Comparison of ENCODE assay signal across 11 mouse cellular contexts in genomic region chr11:99366791-99367190, GRCm38 (mm10). TPM values are rescaled to one million over a fixed set of nuclear protein-coding genes. Genes with fewer than 3 reads are reported as not detected.
DNase-seq lines count a peak whose midpoint lies in the region; ATAC-seq and TF ChIP-seq lines count a peak whose summit lies in the region.
"Had no signal": no experiment of that assay in that cellular context is flagged by ENCODE, and none has a peak within 500 bp of the region (broad histone marks: within the 10 kb centered on the region; RNA-seq: fewer than 3 reads in every experiment).

No protein-coding gene starts in this region.

- no peak overlapping the region for H3K4me3 ChIP-seq in hindbrain, postnatal 0 days (ENCODE audit: low read length)
- no peak overlapping the region for H3K4me3 ChIP-seq in hindbrain, embryonic 11.5 days (ENCODE audit: low read depth, low read length)
- H3K4me3 ChIP-seq: embryonic facial prominence, embryonic 13.5 days; heart, embryonic 13.5 days; left cerebral cortex, adult 2 months; megakaryocyte, embryonic 14.5 days had no signal

- H3K36me3 ChIP-seq in hindbrain, postnatal 0 days (ENCODE audit: insufficient read depth, low read length): no peaks in the 10 kb centered on the region
- H3K36me3 ChIP-seq in hindbrain, embryonic 11.5 days (ENCODE audit: control insufficient read depth, insufficient read depth, low read length): no peaks in the 10 kb centered on the region
- H3K36me3 ChIP-seq: embryonic facial prominence, embryonic 13.5 days; heart, embryonic 13.5 days had no signal

- H3K4me1 ChIP-seq in hindbrain, postnatal 0 days (ENCODE audit: insufficient read depth, low read length): no peaks in the 10 kb centered on the region
- no peaks in the 10 kb centered on the region for H3K4me1 ChIP-seq in hindbrain, embryonic 11.5 days (replicated peaks; ENCODE audit: control insufficient read depth, insufficient read depth, low read length)
- H3K4me1 ChIP-seq: embryonic facial prominence, embryonic 13.5 days; heart, embryonic 13.5 days; megakaryocyte, embryonic 14.5 days had no signal

- H3K4me2 ChIP-seq in hindbrain, postnatal 0 days (ENCODE audit: low read depth, low read length): no peak overlapping the region
- no peak overlapping the region for H3K4me2 ChIP-seq in hindbrain, embryonic 11.5 days (replicated peaks; ENCODE audit: low read depth, low read length)
- H3K4me2 ChIP-seq: embryonic facial prominence, embryonic 13.5 days; heart, embryonic 13.5 days had no signal

- WGBS in hindbrain, postnatal 0 days: 45% methylated on average over 10 of the region's 10 CpGs
- 45% methylated on average over 10 of the region's 10 CpGs for WGBS in hindbrain, embryonic 11.5 days

- no peaks in the 10 kb centered on the region for H3K9me3 ChIP-seq in hindbrain, postnatal 0 days (ENCODE audit: low read length)
- H3K9me3 ChIP-seq in hindbrain, embryonic 11.5 days (ENCODE audit: control insufficient read depth, low read length): no peaks in the 10 kb centered on the region
- H3K9me3 ChIP-seq: embryonic facial prominence, embryonic 13.5 days; heart, embryonic 13.5 days had no signal

- peak; percentile 37 for TF ChIP-seq CTCF in hindbrain, postnatal 0 days (IDR thresholded peaks at IDR 0.05; ENCODE audit: low read depth)

- ATAC-seq in hindbrain, postnatal 0 days: no peak
- no peak for ATAC-seq in hindbrain, embryonic 11.5 days (ENCODE audit: low FRiP score)

- no peak overlapping the region for H3K9ac ChIP-seq in hindbrain, postnatal 0 days (replicated peaks; ENCODE audit: low read length)
- no peak overlapping the region for H3K9ac ChIP-seq in hindbrain, embryonic 11.5 days (ENCODE audit: low read depth, low read length)
- H3K9ac ChIP-seq: embryonic facial prominence, embryonic 13.5 days; heart, embryonic 13.5 days had no signal

- H3K27me3 ChIP-seq in hindbrain, postnatal 0 days (ENCODE audit: insufficient read depth, low read length): no peaks in the 10 kb centered on the region
- H3K27me3 ChIP-seq in hindbrain, embryonic 11.5 days (ENCODE audit: control insufficient read depth, insufficient read depth, low read length): no peaks in the 10 kb centered on the region
- H3K27me3 ChIP-seq: embryonic facial prominence, embryonic 13.5 days had no signal

- peak; percentile 10 for DNase-seq in hindbrain, postnatal 0 days (ENCODE audit: low spot score)
- no peak for DNase-seq in hindbrain, embryonic 11.5 days (ENCODE audit: low spot score)
- peak; percentile 18 for DNase-seq in 416B (ENCODE audit: low read depth)
- DNase-seq in B cell, adult 2 months: peak; percentile 5 to 13
- peak; percentile 15 to 64 for DNase-seq in kidney, postnatal 36 days
- DNase-seq in yolk sac, embryonic 10.5 days (ENCODE audit: low spot score): no peak
- DNase-seq in layer of hippocampus, adult 8-10 months (ENCODE audit: low spot score in 2 of 2): no peak

- H3K27ac ChIP-seq in hindbrain, postnatal 0 days: no peak overlapping the region
- no peak overlapping the region for H3K27ac ChIP-seq in hindbrain, embryonic 11.5 days (ENCODE audit: low read depth, low read length)
- H3K27ac ChIP-seq: embryonic facial prominence, embryonic 13.5 days; heart, embryonic 13.5 days; left cerebral cortex, adult 2 months had no signal

RNA-seq across cellular contexts. Expression of gene Krt28, which starts 7.9 kb away (rescaled TPM):
- total RNA-seq in hindbrain, postnatal 0 days (2014; rRNA removed): 0.05 and 0.75 TPM in 2 replicates
- polyA plus RNA-seq in hindbrain, postnatal 0 days (2015; fragmentation: Nextera tagmentation; extraction: Ambion mirVana): 0.58 and 0.67 TPM in 2 replicates
- 0.39 and 0.60 TPM in 2 replicates for polyA plus RNA-seq in hindbrain, embryonic 11.5 days (2014; fragmentation: Nextera tagmentation; extraction: Ambion mirVana)
- total RNA-seq in layer of hippocampus, adult 8-10 months (2022): under 1 TPM in 2 of 4 experiments, not detected in 2; 0.38 to 0.52 TPM
- total RNA-seq: left cerebral cortex, adult 2 months had no signal
- polyA plus RNA-seq: heart, embryonic 13.5 days had no signal

RNA-seq across cellular contexts. Expression of gene Krt27, which starts 15.9 kb away (rescaled TPM):
- total RNA-seq in hindbrain, postnatal 0 days (2014; rRNA removed): 0.40 and 0.89 TPM in 2 replicates
- 0.34 and 0.35 TPM in 2 replicates for polyA plus RNA-seq in hindbrain, postnatal 0 days (2015; fragmentation: Nextera tagmentation; extraction: Ambion mirVana)
- not detected in 2 replicates for polyA plus RNA-seq in hindbrain, embryonic 11.5 days (2014; fragmentation: Nextera tagmentation; extraction: Ambion mirVana)
- not detected for total RNA-seq in layer of hippocampus, adult 8-10 months (2022)
- total RNA-seq: left cerebral cortex, adult 2 months had no signal
- polyA plus RNA-seq: heart, embryonic 13.5 days had no signal

RNA-seq across cellular contexts. Expression of gene Krt10, which starts 22.4 kb away (rescaled TPM):
- 1.7 and 1.9 TPM in 2 replicates for total RNA-seq in hindbrain, postnatal 0 days (2014; rRNA removed)
- polyA plus RNA-seq in hindbrain, postnatal 0 days (2015; fragmentation: Nextera tagmentation; extraction: Ambion mirVana): 40.4 and 45.1 TPM in 2 replicates
- polyA plus RNA-seq in hindbrain, embryonic 11.5 days (2014; fragmentation: Nextera tagmentation; extraction: Ambion mirVana): 27.8 and 35.1 TPM in 2 replicates
- 10 to 100 TPM; 10.4 to 12.6 (median 11.0) TPM for total RNA-seq in layer of hippocampus, adult 8-10 months (2022)

RNA-seq across cellular contexts. Expression of gene Krt26, which starts 29.0 kb away (rescaled TPM):
- 0.50 and 0.99 TPM in 2 replicates for total RNA-seq in hindbrain, postnatal 0 days (2014; rRNA removed)
- polyA plus RNA-seq in hindbrain, postnatal 0 days (2015; fragmentation: Nextera tagmentation; extraction: Ambion mirVana): 0.50 and 0.79 TPM in 2 replicates
- 0.12 and 0.24 TPM in 2 replicates for polyA plus RNA-seq in hindbrain, embryonic 11.5 days (2014; fragmentation: Nextera tagmentation; extraction: Ambion mirVana)
- total RNA-seq in layer of hippocampus, adult 8-10 months (2022): not detected
- total RNA-seq: left cerebral cortex, adult 2 months had no signal
- polyA plus RNA-seq: embryonic facial prominence, embryonic 13.5 days; heart, embryonic 13.5 days had no signal

RNA-seq across cellular contexts. Expression of gene Krt25, which starts 44.0 kb away (rescaled TPM):
- 1.3 and 1.4 TPM in 2 replicates for total RNA-seq in hindbrain, postnatal 0 days (2014; rRNA removed)
- polyA plus RNA-seq in hindbrain, postnatal 0 days (2015; fragmentation: Nextera tagmentation; extraction: Ambion mirVana): 1.3 and 1.4 TPM in 2 replicates
- not detected in 2 replicates for polyA plus RNA-seq in hindbrain, embryonic 11.5 days (2014; fragmentation: Nextera tagmentation; extraction: Ambion mirVana)
- not detected for total RNA-seq in layer of hippocampus, adult 8-10 months (2022)
- total RNA-seq: left cerebral cortex, adult 2 months had no signal
- polyA plus RNA-seq: heart, embryonic 13.5 days had no signal

Comparison
In these comparisons a context has a peak if more than half of its experiments do, and no peak if none do; other contexts are left out.
1. DNase-seq: peak in hindbrain, postnatal 0 days (single experiment), 416B (single experiment), B cell, adult 2 months (2 of 2) and kidney, postnatal 36 days (2 of 2); none in hindbrain, embryonic 11.5 days (single experiment), yolk sac, embryonic 10.5 days (single experiment) and layer of hippocampus, adult 8-10 months (0 of 2).